Mouse (Mus musculus) regulatory T cell (primary cell): ENCODE measurements around the gene Sphk1.

ENCODE experiments used
- in situ Hi-C: fragments of 300-600 bp; cut with MboI, MseI; formaldehyde crosslinking; loops from one replicate; pipeline ENCODE4 v1.15.1; 2025; ENCODE audit warnings: high pct_unique_total_duplicates

The Sphk1 gene

DNA sequence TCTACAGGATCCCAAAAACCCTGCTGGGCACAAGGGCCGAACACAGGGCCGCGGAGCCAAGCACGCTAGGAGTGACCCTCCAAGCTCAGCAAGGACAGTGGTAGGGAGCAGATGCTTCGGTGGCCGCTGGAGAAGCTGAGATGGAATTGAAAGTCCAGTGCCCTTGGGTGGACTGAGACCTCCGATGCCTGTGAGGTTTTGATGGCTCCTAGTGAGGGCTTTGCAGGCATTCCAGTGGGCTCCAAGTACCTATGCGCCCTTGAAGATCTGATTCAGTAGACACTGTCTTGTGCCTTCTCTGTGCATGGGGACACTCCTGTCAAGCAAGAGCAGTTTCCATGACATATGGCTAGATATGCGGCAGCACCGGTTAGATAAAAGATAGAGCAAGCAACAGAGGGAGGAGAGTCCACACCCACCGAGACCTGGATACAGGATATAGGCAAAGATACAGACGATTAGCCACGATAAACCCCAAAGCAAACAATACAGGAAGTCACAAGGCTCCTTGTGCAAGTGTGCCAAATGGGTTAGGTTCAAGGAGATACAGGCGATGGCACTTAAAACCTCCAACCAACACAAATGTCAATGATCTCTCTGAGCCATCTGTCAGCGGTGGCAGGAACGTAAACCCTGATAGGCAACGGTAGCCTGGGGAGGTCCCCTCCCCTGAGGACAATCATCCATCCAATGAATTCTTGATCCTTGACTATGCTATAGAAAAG, 24.4 kb upstream of the Sphk1 start:
- in situ Hi-C loops = no loop called here

DNA sequence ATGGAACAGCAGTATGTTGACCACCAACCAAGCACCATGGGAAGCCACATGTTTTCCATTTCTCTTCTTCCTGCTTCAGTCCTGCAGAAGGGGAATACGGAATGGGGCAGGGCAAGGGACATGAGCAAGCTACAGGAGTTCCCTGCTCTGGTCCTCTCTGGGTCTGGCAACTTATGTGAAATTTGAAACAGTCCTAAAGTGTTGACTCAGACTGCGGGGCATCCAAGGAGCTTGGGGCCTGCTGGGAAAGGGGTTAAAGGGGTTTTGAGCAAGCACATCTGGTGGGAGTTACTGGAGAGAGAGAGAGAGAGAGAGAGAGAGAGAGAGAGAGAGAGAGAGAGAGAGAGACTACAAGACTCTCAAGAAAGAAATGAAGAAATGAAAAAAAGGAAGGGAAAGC, 22.0 kb upstream of the Sphk1 start:
- in situ Hi-C loops = no loop called here

- in situ Hi-C loops = no loop called here
These were observed 19.3 kb upstream of the Sphk1 start for GRCm38 (mm10) chr11:116511301-116511868.

- in situ Hi-C loops = no loop called here
These were observed 18.6 kb upstream of the Sphk1 start for GRCm38 (mm10) chr11:116512154-116512553.

- in situ Hi-C loops = no loop called here
These were observed 17.7 kb upstream of the Sphk1 start for GRCm38 (mm10) chr11:116512987-116513386.

- in situ Hi-C loops = no loop called here
These were observed 17.1 kb upstream of the Sphk1 start for GRCm38 (mm10) chr11:116513531-116514038.

GRCm38 (mm10) chr11:116515330-116516020, 15.2 kb upstream of the Sphk1 start:
- in situ Hi-C loops = no loop called here

DNA sequence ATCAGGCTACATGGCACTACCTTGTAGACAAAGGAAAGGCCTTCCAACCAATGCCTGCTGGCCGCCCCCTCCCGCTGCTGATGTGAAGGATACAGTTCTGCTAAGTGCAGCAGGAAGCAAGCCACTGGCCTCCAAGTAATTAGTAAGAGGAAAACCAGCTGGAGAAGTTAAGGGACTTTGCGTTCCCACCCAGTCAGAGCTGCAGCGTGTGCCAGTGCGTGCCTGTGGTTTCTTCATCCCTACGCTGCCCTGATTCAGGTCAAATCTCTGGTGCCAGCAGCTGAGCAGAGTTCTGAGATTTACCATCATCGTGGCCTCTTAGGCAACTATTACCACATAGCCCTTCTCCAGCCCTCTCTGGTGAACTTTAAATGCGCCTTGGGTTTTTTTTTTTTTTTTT, 12.2 kb upstream of the Sphk1 start:
- in situ Hi-C loops = no loop called here

DNA sequence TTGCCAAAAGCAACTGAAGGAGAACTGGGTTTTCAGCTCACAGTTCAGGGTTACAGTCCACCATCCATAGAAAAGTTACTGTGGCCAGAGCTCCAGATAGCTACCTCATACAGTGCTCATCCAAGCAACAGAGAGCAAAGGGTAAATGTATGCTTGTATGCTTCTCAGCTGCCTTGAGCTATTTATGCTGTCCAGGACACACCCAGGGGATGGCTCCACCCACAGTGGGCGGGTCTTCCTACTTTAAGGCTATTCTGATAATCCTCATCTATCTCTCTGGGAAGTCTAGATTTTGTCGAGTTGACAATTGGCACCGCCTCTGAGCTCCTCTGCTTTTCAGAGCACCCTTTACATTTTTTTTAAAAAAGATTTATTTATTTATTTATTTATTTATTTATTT, 9.6 kb upstream of the Sphk1 start:
- in situ Hi-C loops = no loop called here

GRCm38 (mm10) chr11:116522046-116522445, 8.7 kb upstream of the Sphk1 start:
- in situ Hi-C loops = no loop called here

GRCm38 (mm10) chr11:116522886-116523698, 7.6 kb upstream of the Sphk1 start:
- in situ Hi-C loops = no loop called here

GRCm38 (mm10) chr11:116523699-116524189, 7.0 kb upstream of the Sphk1 start:
- in situ Hi-C loops = no loop called here

DNA sequence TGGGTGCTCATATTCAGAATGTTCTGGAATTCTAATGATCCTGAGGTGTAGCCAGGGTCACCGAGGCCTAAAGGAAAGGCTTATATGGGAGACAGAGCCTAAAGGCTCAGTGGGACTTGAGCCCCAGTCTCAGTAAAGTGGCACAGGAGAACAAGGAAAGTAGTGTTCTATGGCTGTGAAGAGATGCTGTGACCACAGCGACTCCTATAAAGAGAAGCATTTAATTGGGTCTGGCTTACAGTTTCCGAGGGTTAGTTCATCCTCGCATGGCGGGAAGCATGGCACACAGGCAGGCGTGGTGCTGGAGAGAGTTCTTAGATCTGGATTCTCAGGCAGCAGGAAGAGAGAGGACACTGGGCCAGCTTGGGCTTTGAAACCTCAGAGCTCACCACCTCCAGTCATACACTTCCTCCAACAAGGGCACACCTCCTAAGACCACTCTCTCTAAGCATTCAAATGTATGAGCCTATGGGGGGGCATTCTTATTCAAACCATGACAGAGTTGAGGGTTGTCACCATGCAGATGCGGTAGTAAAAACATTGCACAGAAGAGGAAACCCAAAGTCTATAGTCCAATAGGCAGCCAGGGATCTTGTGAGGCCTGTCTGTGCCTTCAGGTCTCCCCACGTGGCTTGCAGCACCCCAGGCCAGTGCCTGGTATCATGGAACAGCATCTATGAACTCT, 1.9 kb upstream of the Sphk1 start:
- in situ Hi-C loops = no loop called here

- in situ Hi-C loops = no loop called here
These were observed 856 bp downstream of the Sphk1 start for GRCm38 (mm10) chr11:116531371-116532191.

GRCm38 (mm10) chr11:116532262-116532809, 1.6 kb downstream of the Sphk1 start:
- in situ Hi-C loops = no loop called here

GRCm38 (mm10) chr11:116532810-116533338, 2.1 kb downstream of the Sphk1 start:
- in situ Hi-C loops = no loop called here

- in situ Hi-C loops = no loop called here
These were observed 2.8 kb downstream of the Sphk1 start for GRCm38 (mm10) chr11:116533341-116534153.

- in situ Hi-C loops = no loop called here
These were observed 3.6 kb downstream of the Sphk1 start for GRCm38 (mm10) chr11:116534154-116534865.
